Mouse (Mus musculus) spleen, adult 2 months (tissue): Measurements from ENCODE around the gene Cpsf2. TPM values are rescaled to one million over a fixed set of nuclear protein-coding genes. Genes with fewer than 3 reads are reported as not detected.

Experiments used
- DNase-seq, 2 experiments: peaks; one replicate each; pipeline versions ENCODE4 v3.0.0 to v3.0.0-alpha.2; 2012 to 2021; ENCODE audit warnings: low spot score in 2 of 2, low read depth in 1 of 2
- H3K27ac ChIP-seq: fragments of 200-500 bp; 2 replicates; pipeline ENCODE4 v1.5.1; 2012; ENCODE audit warnings: low read length, inconsistent platforms; ENCODE audit not compliant: insufficient read depth
- H3K27me3 ChIP-seq: fragments of 200-500 bp; 2 replicates; pipeline ENCODE4 v1.6.1; 2012; ENCODE audit warnings: mild to moderate bottlenecking, moderate library complexity, low read length, inconsistent platforms; ENCODE audit not compliant: control insufficient read depth, insufficient read depth
- H3K36me3 ChIP-seq: fragments of 200-500 bp; 2 replicates; pipeline ENCODE4 v1.6.1; 2012; ENCODE audit warnings: mild to moderate bottlenecking, low read length, inconsistent platforms; ENCODE audit not compliant: control insufficient read depth, insufficient read depth
- H3K4me1 ChIP-seq: fragments of 200-500 bp; 2 replicates; pipeline ENCODE4 v1.6.1; 2011; ENCODE audit warnings: inconsistent platforms; ENCODE audit not compliant: control insufficient read depth, insufficient read depth, insufficient read length
- H3K4me3 ChIP-seq: fragments of 200-500 bp; 2 replicates; pipeline ENCODE4 v1.5.1; 2011; ENCODE audit warnings: mild to moderate bottlenecking, inconsistent platforms; ENCODE audit not compliant: insufficient read depth, insufficient read length; ENCODE audit errors: extremely low read depth
- CTCF ChIP-seq: fragments of 200-500 bp; IDR thresholded peaks from 2 replicates; pipeline ENCODE4 v1.5.1; 2011; ENCODE audit warnings: mild to moderate bottlenecking, inconsistent platforms; ENCODE audit not compliant: insufficient read depth, insufficient read length, insufficient replicate concordance; ENCODE audit errors: extremely low read depth
- POLR2A ChIP-seq: fragments of 200-500 bp; IDR thresholded peaks from 2 replicates; pipeline ENCODE4 v1.6.1; 2011; ENCODE audit warnings: low read depth, low read length, inconsistent platforms
- WGBS: fragments of 180-500 bp; shearing (Covaris S2); methylation state at CpG from one replicate; pipeline ENCODE4 v1.1.7; 2018; 5-methylcytosine and 5-hydroxymethylcytosine counted together
- polyA plus RNA-seq: library from polyadenylated mRNA; depleted of rRNA; stranded (reverse); fragments of >200 nt; gene quantifications from 2 replicates; pipeline ENCODE4 v1.2.3, GENCODE M21; 2012

The Cpsf2 gene
- polyA plus RNA-seq, 1 experiment: 3.6 TPM

GRCm38 (mm10) chr12:101979213-101979750, 3.5 kb downstream of the Cpsf2 start:
- no peak for DNase-seq
- 49% methylated on average over 8 of the region's 8 CpGs for WGBS
- H3K27ac ChIP-seq: peak overlapping the region; percentile 48; the same call in 1 of the 2 replicates
- TF ChIP-seq CTCF: no peak
- no peak for TF ChIP-seq POLR2A
- H3K4me3 ChIP-seq: no peak overlapping the region
- peaks cover 15% of the 10 kb centered on the region for H3K36me3 ChIP-seq
- no peaks in the 10 kb centered on the region for H3K27me3 ChIP-seq
- H3K4me1 ChIP-seq: peaks cover 9% of the 10 kb centered on the region

- H3K4me3 ChIP-seq: no peak overlapping the region
- peak overlapping the region; percentile 48; the same call in 1 of the 2 replicates for H3K27ac ChIP-seq
- 20% methylated on average over 5 of the region's 5 CpGs for WGBS
- H3K36me3 ChIP-seq: peaks cover 21% of the 10 kb centered on the region
- peaks cover 9% of the 10 kb centered on the region for H3K4me1 ChIP-seq
- peak in 1 of 2 experiments; percentile 26 for DNase-seq
- TF ChIP-seq POLR2A (no peak), CTCF (no peak)
- no peaks in the 10 kb centered on the region for H3K27me3 ChIP-seq
Measured at GRCm38 (mm10) chr12:101980266-101980665, 4.5 kb downstream of the Cpsf2 start.

DNA sequence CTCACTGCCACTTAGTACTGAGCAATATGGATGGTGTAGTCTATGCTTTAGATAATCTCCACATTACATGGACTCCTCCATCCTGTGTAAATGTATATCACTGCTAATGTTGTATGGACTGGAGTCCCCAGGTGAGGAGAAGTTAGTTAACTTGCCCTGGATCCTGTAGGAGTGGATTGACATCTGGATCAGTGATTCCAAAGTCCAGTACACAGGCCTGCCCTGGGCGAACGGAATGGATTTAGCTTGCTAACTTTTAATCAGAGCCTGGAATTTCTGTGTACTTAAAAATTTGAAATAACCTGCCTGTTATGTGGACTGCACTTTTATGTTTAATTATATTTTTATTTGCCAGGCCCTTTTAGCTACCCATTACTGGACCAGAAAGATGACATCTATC, 5.8 kb downstream of the Cpsf2 start:
- peaks cover 23% of the 10 kb centered on the region for H3K36me3 ChIP-seq
- no peak overlapping the region for H3K4me3 ChIP-seq
- WGBS: 95% methylated on average over 2 of the region's 2 CpGs
- TF ChIP-seq CTCF: no peak
- no peak for TF ChIP-seq POLR2A
- no peaks in the 10 kb centered on the region for H3K27me3 ChIP-seq
- peaks cover 9% of the 10 kb centered on the region for H3K4me1 ChIP-seq
- H3K27ac ChIP-seq: no peak overlapping the region
- no peak for DNase-seq

- H3K4me1 ChIP-seq: peaks cover 4% of the 10 kb centered on the region
- DNase-seq: no peak
- H3K27ac ChIP-seq: no peak overlapping the region
- no peaks in the 10 kb centered on the region for H3K27me3 ChIP-seq
- TF ChIP-seq CTCF: no peak
- TF ChIP-seq POLR2A: no peak
- H3K36me3 ChIP-seq: peaks cover 31% of the 10 kb centered on the region
- 95% methylated on average over 9 of the region's 9 CpGs for WGBS
- no peak overlapping the region for H3K4me3 ChIP-seq
Measured at GRCm38 (mm10) chr12:101982977-101983376, 7.2 kb downstream of the Cpsf2 start.

- 23% methylated on average over 3 of the region's 3 CpGs for WGBS
- peaks cover 42% of the 10 kb centered on the region for H3K36me3 ChIP-seq
- no peaks in the 10 kb centered on the region for H3K27me3 ChIP-seq
- H3K27ac ChIP-seq: no peak overlapping the region
- no peak for DNase-seq
- H3K4me1 ChIP-seq: peaks cover 3% of the 10 kb centered on the region
- TF ChIP-seq CTCF (no peak), POLR2A (no peak)
- no peak overlapping the region for H3K4me3 ChIP-seq
Measured at GRCm38 (mm10) chr12:101985110-101985509, 9.3 kb downstream of the Cpsf2 start.

GRCm38 (mm10) chr12:101987659-101988058, 11.9 kb downstream of the Cpsf2 start:
- no peak overlapping the region for H3K27ac ChIP-seq
- 90% methylated on average over 6 of the region's 6 CpGs for WGBS
- no peak overlapping the region for H3K4me3 ChIP-seq
- DNase-seq: no peak
- TF ChIP-seq POLR2A (no peak), CTCF (no peak)
- no peaks in the 10 kb centered on the region for H3K4me1 ChIP-seq
- peaks cover 53% of the 10 kb centered on the region for H3K36me3 ChIP-seq
- H3K27me3 ChIP-seq: no peaks in the 10 kb centered on the region

DNA sequence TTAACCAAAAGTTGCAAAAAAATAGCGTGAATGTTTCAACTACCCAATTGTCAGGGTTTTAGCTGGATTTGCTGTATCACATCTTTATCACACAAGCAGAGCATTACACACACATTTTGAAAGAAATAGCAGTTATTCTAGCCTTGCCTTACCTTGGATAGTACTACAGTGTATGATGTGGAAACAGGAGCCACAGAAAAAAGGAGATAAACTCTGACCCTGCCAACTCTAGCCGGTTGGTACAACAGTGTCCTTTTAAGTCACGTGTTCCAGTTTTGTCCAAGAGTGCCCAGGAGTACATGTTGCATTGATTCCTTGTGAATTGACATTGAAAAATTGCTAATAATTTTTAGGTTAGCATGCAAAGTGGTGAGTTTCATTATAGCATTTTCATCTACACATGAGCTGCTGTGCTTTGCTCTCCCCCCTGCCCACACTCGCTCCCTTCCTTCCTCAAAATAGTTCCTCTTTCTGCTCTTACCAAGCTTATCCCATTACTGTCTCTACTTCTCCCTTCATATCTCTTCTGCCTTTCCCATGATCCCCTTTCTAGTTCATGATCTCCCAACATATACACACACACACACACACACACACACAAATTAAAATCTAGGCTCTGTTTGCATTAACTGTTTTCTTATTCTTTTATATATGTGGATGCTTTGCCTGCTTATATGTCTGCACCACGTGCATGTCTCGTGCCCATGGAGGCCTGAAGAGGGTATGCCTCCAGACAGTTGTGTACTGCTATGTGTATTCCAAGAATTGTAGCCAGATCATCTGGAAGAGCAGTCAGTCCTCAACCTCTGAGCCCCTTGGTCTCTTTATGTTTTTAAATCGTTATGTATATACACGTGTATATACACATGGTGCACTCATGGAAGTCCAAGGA, 19.0 kb downstream of the Cpsf2 start:
- no peaks in the 10 kb centered on the region for H3K4me1 ChIP-seq
- H3K27me3 ChIP-seq: no peaks in the 10 kb centered on the region
- H3K36me3 ChIP-seq: peaks cover 48% of the 10 kb centered on the region
- no peak overlapping the region for H3K27ac ChIP-seq
- no peak overlapping the region for H3K4me3 ChIP-seq
- WGBS: 67% methylated on average over 8 of the region's 8 CpGs
- TF ChIP-seq CTCF (no peak), POLR2A (no peak)
- peak in 1 of 2 experiments; percentile 21 for DNase-seq
